Mouse (Mus musculus): ENCODE results near the gene Efna3.

Gene Efna3

DNA sequence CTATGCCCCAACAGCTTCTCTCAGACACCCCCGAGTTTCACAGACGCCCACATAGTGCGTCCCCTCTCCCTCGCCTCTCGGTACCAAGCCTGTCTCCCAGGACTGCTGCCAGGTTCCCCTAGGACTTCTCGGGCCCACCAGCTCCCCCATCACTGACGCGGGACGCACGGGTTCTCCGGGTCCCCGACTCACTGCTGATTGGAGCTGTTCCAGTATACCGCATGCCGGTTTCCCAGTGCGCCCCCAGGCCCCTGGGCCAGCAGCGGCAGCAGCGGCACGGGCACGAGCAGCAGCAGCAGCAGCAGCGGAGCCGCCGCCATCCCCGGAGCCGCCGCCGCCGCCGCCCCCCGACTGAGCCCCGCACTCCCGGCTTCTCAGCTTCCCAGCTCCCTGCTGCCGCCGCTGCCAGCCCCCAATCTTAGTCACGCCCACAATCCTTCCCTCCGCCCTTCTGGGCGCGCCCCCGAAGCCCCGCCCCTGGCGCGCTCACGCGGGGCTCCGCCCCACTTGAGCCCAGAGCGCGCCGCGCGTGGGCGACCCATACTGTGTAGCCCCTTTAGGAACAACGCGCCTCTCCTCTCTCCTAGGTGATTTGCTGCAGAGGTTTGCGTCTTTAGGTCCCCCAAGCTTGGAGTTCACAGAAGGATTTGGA is at the start of gene Efna3:
Gene Efna3, minus strand, starts transcription at position 452 of the 652 bp plus-strand sequence.
- peak; percentile 96 for DNase-seq

DNA sequence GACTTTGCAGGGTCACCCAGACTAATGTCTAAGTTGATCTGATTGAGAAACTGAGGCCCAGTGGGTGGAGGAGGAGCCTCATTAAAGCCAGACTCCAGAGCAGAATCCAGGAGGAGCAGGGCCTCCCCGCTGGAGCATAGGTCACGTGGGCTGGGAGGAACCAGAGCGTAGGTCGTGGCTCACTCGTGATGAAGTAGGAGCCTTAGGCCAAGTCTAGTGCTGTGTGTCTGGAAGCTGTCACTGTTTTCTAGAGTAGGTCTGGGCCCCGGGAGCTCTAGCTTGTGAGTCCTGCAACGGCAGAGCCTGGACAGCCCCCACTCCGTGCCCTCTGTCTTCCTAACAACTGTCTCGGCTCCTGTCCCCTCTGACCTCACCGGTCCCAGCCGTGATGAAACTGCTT is 44.6 kb upstream of the Efna3 start:
- peak; percentile 88 for DNase-seq

- DNase-seq, result peak; percentile 89
Measured at GRCm38 (mm10) chr3:89365486-89366414, 43.0 kb upstream of the Efna3 start.

DNA sequence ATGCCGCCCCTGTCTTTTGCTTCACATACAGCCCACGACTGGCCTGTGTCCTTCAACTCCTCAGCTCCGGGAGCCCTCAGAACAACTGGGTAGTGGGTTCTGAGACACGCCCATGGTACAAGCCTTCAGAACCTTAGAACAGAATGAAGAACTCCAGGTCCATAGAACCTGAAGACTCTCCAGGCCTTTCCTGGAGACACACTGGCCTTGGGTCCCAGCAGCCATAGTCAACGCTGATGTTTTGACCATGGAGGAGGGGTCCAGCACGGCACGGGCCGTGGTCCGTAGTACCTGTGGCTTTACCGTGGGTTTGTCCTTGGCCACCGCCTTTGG is 42.4 kb upstream of the Efna3 start, which contains the start of gene Dcst1:
Gene Dcst1, minus strand, starts transcription at position 101 of the 333 bp plus-strand sequence.
- DNase-seq, result peak; percentile 89

DNA sequence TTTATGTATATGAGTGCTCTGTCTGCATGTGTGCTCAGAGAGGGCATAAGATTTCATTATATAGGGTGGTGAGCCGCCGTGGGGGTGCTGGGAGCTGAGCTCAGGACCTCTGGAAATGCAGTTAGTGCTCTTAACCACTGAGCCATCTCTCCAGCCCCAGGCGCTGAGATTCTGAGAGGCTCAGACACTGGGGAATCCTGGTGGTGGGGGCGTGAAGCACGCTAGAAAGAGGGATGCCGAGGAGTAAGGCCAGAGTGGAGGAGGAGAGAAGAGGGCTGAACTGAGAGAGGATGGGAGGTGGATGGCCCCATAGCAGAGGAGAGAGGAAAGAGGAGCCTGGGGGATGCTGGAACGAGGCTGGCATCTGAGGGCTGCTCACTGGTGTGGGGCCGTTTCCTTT is 41.9 kb upstream of the Efna3 start:
- DNase-seq, result no peak

GRCm38 (mm10) chr3:89361675-89362074 is 38.9 kb upstream of the Efna3 start, which contains the start of gene Dcst2:
Gene Dcst2, plus strand, starts transcription at chr3:89361975.
- DNase-seq, result no peak

DNA sequence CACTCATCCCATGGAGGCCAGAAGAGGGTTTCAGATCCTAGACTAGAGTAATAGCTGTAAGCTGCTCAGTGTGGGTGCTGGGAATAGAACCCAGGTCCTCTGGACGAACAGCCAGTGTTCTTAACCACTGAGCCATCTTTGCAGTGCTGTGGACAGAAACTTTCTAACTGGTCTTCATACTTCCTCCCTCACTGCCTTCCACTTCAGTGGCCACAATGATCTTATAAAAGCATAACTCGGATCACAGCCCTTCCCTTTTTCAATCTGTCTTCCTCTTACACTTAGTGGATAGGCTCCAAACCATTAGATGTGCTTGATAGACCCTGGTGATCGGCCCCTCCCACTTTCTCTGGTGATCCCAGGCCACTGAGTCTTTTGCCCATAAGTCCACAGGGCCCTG is 37.5 kb upstream of the Efna3 start:
- peak; percentile 89 for DNase-seq

- peak; percentile 89 for DNase-seq
Measured at GRCm38 (mm10) chr3:89359630-89360029, 36.9 kb upstream of the Efna3 start.

- DNase-seq, result no peak
Measured at GRCm38 (mm10) chr3:89356029-89356428, 33.3 kb upstream of the Efna3 start.

DNA sequence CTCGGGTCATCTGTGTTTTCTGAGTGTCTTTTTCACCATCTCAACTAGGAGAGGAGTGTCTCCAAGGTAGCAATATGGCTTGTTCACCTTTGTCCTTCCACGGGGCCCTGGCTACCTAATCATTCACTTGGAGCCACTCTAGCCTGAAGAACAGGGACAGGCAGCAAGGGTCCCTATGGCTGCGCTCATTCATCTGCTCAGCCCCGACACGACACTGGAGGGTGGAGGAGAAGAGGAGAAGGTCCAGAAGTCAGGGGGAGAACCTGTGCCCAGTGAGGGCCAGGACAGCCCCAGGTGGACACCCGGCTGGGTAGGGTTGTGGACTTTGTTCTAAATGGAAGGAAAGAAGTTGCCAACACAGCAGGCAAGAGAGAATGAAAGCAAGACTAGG is 32.7 kb upstream of the Efna3 start:
- DNase-seq, result no peak

GRCm38 (mm10) chr3:89354816-89355511 is 32.2 kb upstream of the Efna3 start:
- peak; percentile 98 for DNase-seq

DNA sequence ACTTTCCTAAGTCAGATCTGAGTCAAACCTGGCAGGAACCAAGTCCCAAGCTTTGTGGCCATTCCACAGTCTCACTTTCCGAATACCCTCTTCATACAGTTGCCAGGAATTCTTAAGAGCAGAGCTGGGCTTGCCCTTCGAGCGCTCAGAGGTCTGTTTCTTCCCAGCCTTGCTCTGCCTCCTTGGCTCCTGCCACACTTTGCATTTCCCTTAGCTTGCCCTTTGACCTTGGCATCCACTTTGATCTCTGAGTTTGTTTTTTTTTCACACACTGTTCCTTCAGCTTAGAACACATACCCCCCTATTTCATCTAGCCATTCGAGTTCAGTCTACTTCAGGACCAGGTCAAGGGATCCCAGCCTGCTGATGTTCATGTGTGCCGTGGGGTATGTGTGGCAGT is 28.5 kb upstream of the Efna3 start:
- no peak for DNase-seq

GRCm38 (mm10) chr3:89349869-89350501 is 27.2 kb upstream of the Efna3 start, which contains the start of gene Adam15:
Gene Adam15, minus strand, starts transcription at chr3:89349996.
- DNase-seq, result peak; percentile 99

GRCm38 (mm10) chr3:89348911-89349868 is 26.4 kb upstream of the Efna3 start:
- DNase-seq, result peak; percentile 99

DNA sequence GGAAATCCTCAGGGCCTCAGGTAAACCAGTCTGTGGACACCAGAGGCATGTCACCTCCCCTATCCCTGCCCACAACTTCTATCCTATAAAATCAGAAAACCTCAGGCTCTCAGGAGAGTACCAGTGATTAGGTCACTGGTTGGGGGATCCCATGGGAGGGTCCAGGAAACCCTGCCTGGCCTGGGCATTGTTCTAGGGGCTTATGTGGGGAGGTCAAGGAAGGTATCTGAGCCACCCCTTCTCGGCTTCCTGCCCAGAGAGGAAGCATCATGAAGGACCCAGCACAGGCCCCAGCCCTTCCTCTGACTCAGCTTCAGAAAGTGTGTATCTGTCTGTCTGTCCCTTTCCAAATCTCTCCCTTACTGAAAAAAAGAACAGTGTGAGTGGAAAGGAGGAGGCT is 25.2 kb upstream of the Efna3 start:
- DNase-seq, result peak; percentile 98

DNA sequence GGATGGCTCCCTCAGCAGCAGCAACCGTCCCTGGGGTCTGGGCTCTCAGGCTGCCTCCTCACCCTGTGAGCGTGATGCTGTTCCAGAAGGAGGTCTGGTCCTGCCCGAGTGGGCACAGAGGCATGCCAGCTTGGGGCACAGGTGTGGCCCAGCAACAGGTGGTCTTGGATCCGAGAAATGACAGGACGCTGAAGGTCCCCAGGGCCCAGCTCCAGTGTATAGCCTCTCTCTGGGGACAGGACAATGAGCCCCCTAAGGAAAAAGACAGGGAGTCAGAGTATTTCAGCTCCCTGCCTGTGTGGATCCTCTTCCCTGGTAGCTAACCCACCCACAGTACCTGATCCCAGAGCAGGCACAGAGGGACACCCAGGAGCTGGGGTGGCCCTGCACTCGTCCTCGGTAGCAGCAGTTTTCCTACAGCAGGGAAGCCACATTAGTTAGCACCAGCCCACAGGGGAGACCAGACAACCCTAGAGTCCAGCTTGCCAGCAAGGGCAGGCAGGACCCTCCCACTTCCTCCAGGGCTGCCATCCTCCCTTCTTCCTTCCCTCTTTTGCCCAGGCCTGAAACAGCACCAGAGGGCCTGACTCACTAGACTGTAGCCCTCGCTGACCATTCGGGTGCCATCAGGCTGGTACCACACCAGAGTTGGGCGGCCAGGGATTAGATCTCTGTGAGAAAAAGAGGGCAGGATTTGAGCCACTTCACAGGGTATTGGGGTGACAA is 24.2 kb upstream of the Efna3 start:
- DNase-seq, result peak; percentile 97

GRCm38 (mm10) chr3:89343279-89343678 is 20.5 kb upstream of the Efna3 start:
- DNase-seq, result no peak

- no peak for DNase-seq
Measured at GRCm38 (mm10) chr3:89341794-89342193, 19.0 kb upstream of the Efna3 start.

GRCm38 (mm10) chr3:89340465-89340864 is 17.7 kb upstream of the Efna3 start:
- peak; percentile 96 for DNase-seq

GRCm38 (mm10) chr3:89339416-89339815 is 16.7 kb upstream of the Efna3 start:
- DNase-seq, result peak; percentile 94

Measured in heart, adult 11 months (tissue).